Mouse (Mus musculus) liver, adult 2 months (tissue): ENCODE measurements at regions not wholly inside any gene's neighbourhood (a gene's known extent, or its start where the extent isn't known, plus 50 kb on each side); places are given as distances from the start of the nearest gene placed in this dataset.

ENCODE experiments used
- DNase-seq: peaks from one replicate; pipeline ENCODE4 v3.0.0-alpha.2; 2011; ENCODE audit warnings: low read depth, low spot score; ENCODE audit errors: extremely low read depth
- H3K27ac ChIP-seq: fragments of 200-500 bp; replicated peaks from 2 replicates; pipeline ENCODE4 v1.5.1; 2012; ENCODE audit warnings: low read depth, mild to moderate bottlenecking, control low read depth, inconsistent platforms, low read length; ENCODE audit not compliant: insufficient read depth
- H3K27me3 ChIP-seq: fragments of 200-500 bp; 2 replicates; pipeline ENCODE4 v1.6.1; 2012; ENCODE audit warnings: mild to moderate bottlenecking, moderate library complexity, low read length, inconsistent platforms; ENCODE audit not compliant: control insufficient read depth, insufficient read depth
- H3K36me3 ChIP-seq: fragments of 200-500 bp; 2 replicates; pipeline ENCODE4 v1.6.1; 2012; ENCODE audit warnings: low read length, inconsistent platforms; ENCODE audit not compliant: control insufficient read depth, insufficient read depth
- H3K4me1 ChIP-seq: fragments of 200-500 bp; 2 replicates; pipeline ENCODE4 v1.6.1; 2011; ENCODE audit warnings: low read length; ENCODE audit not compliant: control insufficient read depth, insufficient read depth
- H3K4me3 ChIP-seq: fragments of 200-500 bp; 2 replicates; pipeline ENCODE4 v1.5.1; 2011; ENCODE audit warnings: low read depth, mild to moderate bottlenecking, control low read depth, low read length, moderate library complexity; ENCODE audit not compliant: insufficient read depth
- H3K79me2 ChIP-seq: fragments of 200-500 bp; 2 replicates; pipeline ENCODE4 v1.6.1; 2012; ENCODE audit warnings: inconsistent platforms, mild to moderate bottlenecking, low read length, moderate library complexity; ENCODE audit not compliant: control insufficient read depth, insufficient read depth
- H3K9ac ChIP-seq: fragments of 200-500 bp; 2 replicates; pipeline ENCODE4 v1.6.1; 2012; ENCODE audit warnings: low read depth, mild to moderate bottlenecking, control low read depth, inconsistent platforms, low read length
- CTCF ChIP-seq: fragments of 200-500 bp; IDR thresholded peaks from 2 replicates; pipeline ENCODE4 v1.5.1; 2011; ENCODE audit warnings: low read depth, low read length, control low read depth
- POLR2A ChIP-seq: fragments of 200-500 bp; IDR thresholded peaks from 2 replicates; pipeline ENCODE4 v1.6.1; 2011; ENCODE audit warnings: low read length, control low read depth; ENCODE audit not compliant: insufficient read depth; ENCODE audit errors: extremely low read depth
- WGBS: fragments of 180-500 bp; shearing (Covaris S2); methylation state at CpG from one replicate; pipeline ENCODE4 v1.1.7; 2018; 5-methylcytosine and 5-hydroxymethylcytosine counted together

- no peaks in the 10 kb centered on the region for H3K4me1 ChIP-seq
- no peak overlapping the region for H3K4me3 ChIP-seq
- 89% methylated on average over 5 of the region's 5 CpGs for WGBS
- H3K27me3 ChIP-seq: no peaks in the 10 kb centered on the region
- TF ChIP-seq CTCF (no peak), POLR2A (no peak)
- no peaks in the 10 kb centered on the region for H3K79me2 ChIP-seq
- DNase-seq: no peak
- H3K9ac ChIP-seq: no peak overlapping the region
- H3K27ac ChIP-seq: no peak overlapping the region
- no peaks in the 10 kb centered on the region for H3K36me3 ChIP-seq
These were observed 121.0 kb upstream of the Mmadhc start for GRCm38 (mm10) chr2:50417643-50418042.

DNA sequence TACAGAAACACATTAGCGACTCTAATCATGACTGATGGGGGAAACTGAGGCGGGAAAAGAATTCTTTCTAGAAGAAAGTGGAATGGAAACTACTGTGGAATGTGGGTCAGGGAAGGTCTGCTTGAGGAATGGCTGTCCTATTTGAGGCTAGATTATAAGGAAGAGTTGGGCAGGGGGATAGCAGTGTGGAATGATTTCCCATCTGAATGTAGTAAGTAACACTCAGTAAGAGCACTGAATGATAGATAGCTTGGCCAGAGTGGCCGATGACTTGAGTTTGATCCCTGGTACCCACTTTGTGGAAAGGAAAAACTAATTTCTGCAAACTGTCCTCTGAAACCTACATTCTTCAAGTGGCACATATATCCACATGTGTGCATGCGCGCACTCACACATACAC is 120.5 kb upstream of the Mmadhc start:
- Histone ChIP-seq H3K9ac (no peak overlapping the region), H3K27me3 (no peaks in the 10 kb centered on the region), H3K4me3 (no peak overlapping the region), H3K79me2 (no peaks in the 10 kb centered on the region), H3K4me1 (no peaks in the 10 kb centered on the region), H3K27ac (no peak overlapping the region), H3K36me3 (no peaks in the 10 kb centered on the region)
- no peak for DNase-seq
- no peak for TF ChIP-seq CTCF
- no peak for TF ChIP-seq POLR2A
- 98% methylated on average over 5 of the region's 5 CpGs for WGBS

- DNase-seq: no peak
- TF ChIP-seq POLR2A (no peak), CTCF (no peak)
- H3K79me2 ChIP-seq: no peaks in the 10 kb centered on the region
- no peaks in the 10 kb centered on the region for H3K27me3 ChIP-seq
- H3K27ac ChIP-seq: no peak overlapping the region
- 93% methylated on average over 2 of the region's 2 CpGs for WGBS
- no peak overlapping the region for H3K9ac ChIP-seq
- no peaks in the 10 kb centered on the region for H3K36me3 ChIP-seq
- no peaks in the 10 kb centered on the region for H3K4me1 ChIP-seq
- H3K4me3 ChIP-seq: no peak overlapping the region
These were observed 119.5 kb upstream of the Mmadhc start for GRCm38 (mm10) chr2:50416056-50416455.

GRCm38 (mm10) chr2:50405932-50406331 is 109.3 kb upstream of the Mmadhc start:
- 82% methylated on average over 4 of the region's 4 CpGs for WGBS
- no peak overlapping the region for H3K4me3 ChIP-seq

DNA sequence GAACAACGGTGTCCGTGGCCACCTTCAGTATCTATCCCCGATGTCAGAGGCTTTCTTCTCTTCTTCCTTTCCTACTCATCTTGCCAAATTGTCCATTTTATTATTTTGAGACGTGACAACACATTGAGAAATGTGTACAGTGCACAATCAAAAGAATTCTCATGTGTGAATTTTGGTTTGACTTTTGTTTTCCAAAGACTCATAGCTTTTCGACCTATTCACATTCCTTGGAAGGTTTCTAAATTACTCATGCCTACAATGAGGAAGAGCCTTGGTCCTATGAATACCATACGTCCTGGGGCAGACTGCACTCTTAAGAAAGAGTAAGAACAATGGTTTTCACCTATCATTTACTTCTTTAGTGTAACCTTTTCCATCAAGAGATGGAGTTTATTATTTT is 106.5 kb upstream of the Mmadhc start:
- Histone ChIP-seq H3K9ac (no peak overlapping the region), H3K27me3 (no peaks in the 10 kb centered on the region), H3K4me1 (peaks cover 5% of the 10 kb centered on the region), H3K4me3 (no peak overlapping the region), H3K36me3 (no peaks in the 10 kb centered on the region), H3K79me2 (no peaks in the 10 kb centered on the region), H3K27ac (no peak overlapping the region)
- 88% methylated on average over 6 of the region's 6 CpGs for WGBS
- DNase-seq: no peak
- TF ChIP-seq POLR2A (no peak), CTCF (no peak)

More at GRCm38 (mm10) chr2:50405932-50406331, 109.3 kb upstream of the Mmadhc start:
- no peak for DNase-seq
- H3K27ac ChIP-seq: no peak overlapping the region
- no peaks in the 10 kb centered on the region for H3K79me2 ChIP-seq
- H3K27me3 ChIP-seq: no peaks in the 10 kb centered on the region
- no peaks in the 10 kb centered on the region for H3K36me3 ChIP-seq
- H3K4me1 ChIP-seq: no peaks in the 10 kb centered on the region
- no peak overlapping the region for H3K9ac ChIP-seq
- TF ChIP-seq POLR2A (no peak), CTCF (no peak)

DNA sequence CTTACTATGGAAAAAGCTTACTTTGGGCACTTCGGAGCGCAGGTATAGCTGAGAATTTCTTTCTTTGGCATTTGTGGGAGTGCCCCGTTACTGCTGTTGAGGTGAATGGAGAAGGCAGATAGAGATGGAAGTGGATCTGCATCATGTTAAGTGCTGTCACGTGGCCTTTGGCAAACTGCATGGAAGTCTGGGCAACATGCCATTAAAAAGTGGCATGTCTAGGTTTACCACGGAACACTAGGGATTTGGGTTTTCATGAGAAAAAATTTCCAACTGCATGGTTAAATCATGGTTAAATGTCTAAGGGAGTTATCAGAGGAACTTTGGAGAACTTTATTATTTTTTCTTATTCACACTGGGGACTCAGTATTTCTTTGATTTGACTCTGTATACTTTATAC is 102.0 kb upstream of the Mmadhc start:
- Histone ChIP-seq H3K9ac (no peak overlapping the region), H3K36me3 (no peaks in the 10 kb centered on the region), H3K79me2 (no peaks in the 10 kb centered on the region), H3K4me3 (no peak overlapping the region), H3K4me1 (peaks cover 10% of the 10 kb centered on the region), H3K27ac (no peak overlapping the region), H3K27me3 (no peaks in the 10 kb centered on the region)
- WGBS: 57% methylated on average over 5 of the region's 5 CpGs
- TF ChIP-seq POLR2A (no peak), CTCF (no peak)
- peak; percentile 59 for DNase-seq
